Mouse (Mus musculus) liver, postnatal 0 days (tissue): ENCODE data around the gene Trir. TPM values are rescaled to one million over a fixed set of nuclear protein-coding genes. Genes with fewer than 3 reads are reported as not detected.

Experiments used
- ATAC-seq: fragments of 200-750 bp; cut with Nextera tagmentation; 2 replicates; pipeline ENCODE4 v1.8.0; 2017; ENCODE audit warnings: mild to moderate bottlenecking, moderate library complexity
- DNase-seq: peaks from one replicate; pipeline ENCODE4 v3.0.0-alpha.2; 2016
- H3K27ac ChIP-seq: fragments of 300-500 bp; sonication (generic); 2 replicates; pipeline ENCODE4 v1.5.1; 2014; ENCODE audit warnings: antibody characterized with exemption, moderate library complexity, mild to moderate bottlenecking, low read depth
- H3K27me3 ChIP-seq: fragments of 300-500 bp; sonication (generic); 2 replicates; pipeline ENCODE4 v1.6.1; 2014; ENCODE audit warnings: low read length, control low read depth, mixed read lengths; ENCODE audit not compliant: insufficient read depth
- H3K36me3 ChIP-seq: fragments of 300-500 bp; sonication (generic); replicated peaks from 2 replicates; pipeline ENCODE4 v1.6.1; 2014; ENCODE audit warnings: mild to moderate bottlenecking, control low read depth, low read length, moderate library complexity, mixed read lengths; ENCODE audit not compliant: insufficient read depth
- H3K4me1 ChIP-seq: fragments of 300-500 bp; sonication (generic); 2 replicates; pipeline ENCODE4 v1.6.1; 2014; ENCODE audit warnings: antibody characterized with exemption, mild to moderate bottlenecking, control low read depth; ENCODE audit not compliant: insufficient read depth
- H3K4me2 ChIP-seq: fragments of 300-500 bp; sonication (generic); 2 replicates; pipeline ENCODE4 v1.6.1; 2014; ENCODE audit warnings: low read depth, mild to moderate bottlenecking, low read length, moderate library complexity, mixed read lengths
- H3K4me3 ChIP-seq: fragments of 300-500 bp; sonication (generic); 2 replicates; pipeline ENCODE4 v1.5.1; 2014; ENCODE audit warnings: low read depth, low read length
- H3K9ac ChIP-seq: fragments of 300-500 bp; sonication (generic); replicated peaks from 2 replicates; pipeline ENCODE4 v1.6.1; 2014; ENCODE audit warnings: mild to moderate bottlenecking, moderate library complexity
- H3K9me3 ChIP-seq: fragments of 300-500 bp; sonication (generic); 2 replicates; pipeline ENCODE4 v1.6.1; 2016; ENCODE audit warnings: mild to moderate bottlenecking, control low read depth, low read length, mixed read lengths
- CTCF ChIP-seq: sonication (generic); IDR thresholded peaks from 2 replicates; pipeline ENCODE4 v1.5.1; 2016; ENCODE audit warnings: antibody characterized with exemption, low read depth
- EP300 ChIP-seq: IDR thresholded peaks from 2 replicates; pipeline ENCODE4 v1.6.1; 2016; ENCODE audit warnings: antibody characterized with exemption, low read depth, mild to moderate bottlenecking
- WGBS: fragments of 180-500 bp; shearing (Covaris S2); extraction: QIAGEN DNeasy Blood & Tissue Kit; methylation state at CpG from one replicate; pipeline ENCODE4 v1.1.7; 2014; ENCODE audit not compliant: insufficient replicate concordance; 5-methylcytosine and 5-hydroxymethylcytosine counted together
- polyA plus RNA-seq: library from polyadenylated mRNA; unstranded; fragments of >200 nt; fragmentation: Nextera tagmentation; extraction: Ambion mirVana; gene quantifications from 2 replicates; pipeline ENCODE4 v1.2.1, GENCODE M21; 2015

The Trir gene
- 63.0 and 73.6 TPM in 2 replicates for polyA plus RNA-seq

DNA sequence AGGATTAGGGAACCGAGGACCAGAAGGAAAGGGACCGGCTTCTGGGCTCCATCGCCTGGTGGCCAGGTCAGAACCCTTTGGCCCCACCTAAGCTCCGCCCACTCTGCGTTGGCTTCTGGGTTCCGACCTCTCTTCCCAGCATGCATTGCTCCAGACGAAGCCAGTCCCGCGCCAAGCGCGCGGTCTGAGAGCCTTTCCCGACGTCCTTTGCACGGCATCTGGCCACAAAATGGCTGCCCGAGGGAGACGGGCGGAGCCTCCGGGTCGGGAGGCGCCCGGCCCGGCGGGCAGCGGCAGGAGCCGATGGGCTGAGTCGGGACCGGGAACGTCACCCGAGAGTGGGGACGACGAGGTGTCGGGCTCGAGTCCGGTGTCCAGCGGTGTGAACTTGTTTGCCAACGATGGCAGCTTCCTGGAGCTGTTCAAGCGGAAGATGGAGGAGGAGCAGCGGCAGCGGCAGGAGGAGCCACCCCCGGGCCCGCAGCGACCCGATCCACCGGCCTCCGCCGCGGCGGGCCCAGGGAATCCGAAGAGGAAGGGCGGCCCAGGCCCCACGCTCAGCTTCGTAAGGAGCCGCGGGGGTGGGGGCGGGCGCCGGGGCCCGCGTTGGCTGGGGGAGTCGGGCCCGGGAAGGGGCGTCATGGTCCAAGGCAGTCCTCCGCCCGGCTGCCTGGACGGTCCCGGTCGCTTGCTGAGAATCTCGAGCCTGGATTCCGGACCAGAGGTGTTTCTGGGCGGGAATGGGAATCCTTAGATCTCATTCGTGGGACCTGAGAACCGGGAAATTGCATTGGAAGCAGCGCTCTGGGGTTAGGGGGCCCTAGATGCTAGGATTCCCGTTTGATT, at the start of gene Trir:
Gene Trir (plus strand): TSS at position 154 of the 846 bp plus-strand sequence.
- peak within 1 kb of the TSS; percentile 98 for H3K9ac ChIP-seq
- peaks cover 37% of the 10 kb centered on the region for H3K36me3 ChIP-seq
- peak within 1 kb of the TSS; percentile 94 for H3K27ac ChIP-seq
- peak within 1 kb of the TSS; percentile 91 for H3K4me2 ChIP-seq
- peak; percentile 81 for ATAC-seq
- H3K9me3 ChIP-seq, result no peaks in the 10 kb centered on the region
- peak; percentile 57; the same call in 1 of the 2 replicates for TF ChIP-seq EP300
- TF ChIP-seq CTCF, result 0 out of 2 replicates have a peak, but pooled peaks have one; percentile 20
- H3K27me3 ChIP-seq, result no peaks in the 10 kb centered on the region
- H3K4me3 ChIP-seq, result peak within 1 kb of the TSS; percentile 95
- DNase-seq, result peak; percentile 98
- peaks cover 33% of the 10 kb centered on the region for H3K4me1 ChIP-seq
- under 1% methylated on average over 56 of the region's 75 CpGs for WGBS

DNA sequence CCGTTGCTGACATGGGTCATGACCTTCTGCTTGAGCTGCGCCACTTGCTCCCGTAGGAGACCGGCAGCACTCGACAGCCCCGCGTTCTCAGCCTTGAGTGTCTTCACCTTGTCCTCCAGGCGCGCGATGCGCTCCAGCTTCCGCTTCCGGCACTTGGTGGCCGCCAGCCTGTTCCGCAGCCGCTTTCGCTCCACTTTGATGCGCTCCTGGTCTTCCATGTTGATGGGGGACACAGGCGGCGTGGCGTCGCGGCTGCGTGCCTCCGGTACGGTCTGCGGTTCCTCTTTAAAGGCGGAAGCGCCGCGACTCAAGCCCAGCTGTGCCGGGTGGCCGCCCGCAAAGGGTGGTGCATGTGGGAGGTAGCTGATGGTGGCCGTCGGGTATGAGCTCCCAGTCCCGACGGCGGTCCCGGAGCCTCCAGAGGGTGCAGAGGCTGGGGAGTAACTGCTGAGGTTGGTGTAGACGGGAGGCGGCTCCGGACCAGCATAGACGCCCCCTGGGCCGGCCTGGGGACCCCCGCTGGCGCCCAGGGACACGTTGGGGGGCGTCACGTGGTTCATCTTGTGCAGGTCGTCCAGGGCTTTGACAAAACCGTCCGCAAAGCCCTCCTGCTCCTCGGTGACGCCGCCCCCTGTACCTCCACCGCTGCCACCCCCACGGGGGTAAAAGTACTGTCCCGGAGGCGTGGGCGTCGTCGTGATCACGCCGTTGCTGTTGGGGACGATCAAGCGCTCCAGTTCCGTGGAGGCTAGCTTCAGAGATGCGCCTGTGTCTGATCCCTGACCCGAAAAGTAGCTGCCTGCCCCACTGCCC, 49.0 kb upstream of the Trir start:
- no peak for ATAC-seq
- no peaks in the 10 kb centered on the region for H3K27me3 ChIP-seq
- peak overlapping the region; percentile 93 for H3K9ac ChIP-seq
- peak overlapping the region; percentile 98 for H3K27ac ChIP-seq
- H3K36me3 ChIP-seq, result peaks cover 23% of the 10 kb centered on the region
- H3K4me1 ChIP-seq, result peaks cover 74% of the 10 kb centered on the region
- DNase-seq, result peak; percentile 80
- under 1% methylated on average over 70 of the region's 70 CpGs for WGBS
- no peaks in the 10 kb centered on the region for H3K9me3 ChIP-seq
- H3K4me3 ChIP-seq, result peak overlapping the region; percentile 70
- peak overlapping the region; percentile 96 for H3K4me2 ChIP-seq
- no peak for TF ChIP-seq EP300
- TF ChIP-seq CTCF, result no peak

- Histone ChIP-seq H3K4me2 (peak within 1 kb of the TSS; percentile 96), H3K9ac (peak within 1 kb of the TSS; percentile 93), H3K9me3 (no peaks in the 10 kb centered on the region), H3K27me3 (no peaks in the 10 kb centered on the region), H3K4me1 (peaks cover 75% of the 10 kb centered on the region), H3K27ac (peak within 1 kb of the TSS; percentile 98), H3K4me3 (peak within 1 kb of the TSS; percentile 70), H3K36me3 (peaks cover 16% of the 10 kb centered on the region)
- under 1% methylated on average over 61 of the region's 63 CpGs for WGBS
- no peak for TF ChIP-seq CTCF
- TF ChIP-seq EP300, result peak; percentile 86
- peak; percentile 40 for ATAC-seq
- DNase-seq, result peak; percentile 92
Measured at GRCm38 (mm10) chr8:84978248-84978940, 48.2 kb upstream of the Trir start, which contains the start of gene Junb. TSS of gene Junb (minus strand) at chr8:84978718.

DNA sequence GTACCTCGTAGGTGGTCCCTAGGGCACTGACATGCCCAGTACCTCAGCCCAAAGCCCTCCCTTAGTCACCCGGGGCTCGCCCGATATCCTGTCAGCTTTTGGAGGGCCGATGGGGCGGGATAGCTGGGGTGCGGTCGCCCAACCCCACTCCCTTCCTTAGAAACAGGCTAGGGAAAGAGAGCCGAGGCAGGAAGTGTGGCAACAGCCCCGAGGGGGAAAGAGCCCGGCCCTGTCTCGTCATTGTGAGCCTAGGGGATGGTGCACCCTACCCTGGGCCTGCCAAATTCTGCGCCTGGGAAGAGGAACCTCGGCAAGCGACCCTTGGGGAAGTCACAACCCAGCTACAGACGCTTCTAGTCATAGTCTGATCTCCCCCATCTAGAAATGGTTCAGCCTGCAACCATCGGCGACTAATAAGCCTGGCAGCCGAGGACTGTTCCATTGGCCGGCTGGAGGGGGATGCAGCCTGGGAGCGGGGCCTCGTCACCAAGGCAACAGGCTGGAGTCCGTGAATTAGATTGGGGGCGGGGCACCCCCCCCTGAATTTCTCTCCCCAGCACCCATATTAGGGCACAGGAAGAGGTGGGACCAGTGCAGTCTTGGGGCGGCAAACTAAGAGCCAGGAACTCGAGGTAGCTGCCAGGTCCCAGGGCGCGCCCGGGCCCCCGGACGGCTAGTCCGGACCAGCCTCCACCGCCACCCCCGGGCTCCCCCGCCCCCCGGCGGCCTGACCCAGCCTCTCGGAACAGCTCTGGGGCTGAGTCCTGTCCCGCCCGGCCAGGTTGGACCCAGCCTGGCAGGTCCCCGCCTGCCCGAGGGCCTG, 46.8 kb upstream of the Trir start:
- Histone ChIP-seq H3K36me3 (peaks cover 3% of the 10 kb centered on the region; the same call in 1 of the 2 replicates), H3K4me1 (peaks cover 74% of the 10 kb centered on the region), H3K9me3 (no peaks in the 10 kb centered on the region), H3K27me3 (no peaks in the 10 kb centered on the region), H3K4me2 (peak overlapping the region; percentile 96), H3K27ac (peak overlapping the region; percentile 98), H3K4me3 (peak overlapping the region; percentile 70), H3K9ac (peak overlapping the region; percentile 68)
- TF ChIP-seq CTCF, result no peak
- TF ChIP-seq EP300, result peak; percentile 31; the same call in 1 of the 2 replicates
- ATAC-seq, result peak; percentile 48
- peak; percentile 93 for DNase-seq
- WGBS, result 2% methylated on average over 41 of the region's 42 CpGs
